Mouse (Mus musculus) testis, adult 2 months (tissue): ENCODE data around the gene Hdac8. TPM values are rescaled to one million over a fixed set of nuclear protein-coding genes. Genes with fewer than 3 reads are reported as not detected.
A peak's percentile ranks its signal among the peaks of the same experiment; 100 is the strongest.

ENCODE experiments used
- H3K27ac ChIP-seq: fragments of 200-500 bp; 2 replicates; pipeline ENCODE4 v1.5.1; 2012; ENCODE audit warnings: low read depth, low read length; ENCODE audit not compliant: control insufficient read depth, insufficient read depth
- H3K27me3 ChIP-seq: fragments of 200-500 bp; 2 replicates; pipeline ENCODE4 v1.6.1; 2012; ENCODE audit warnings: mild to moderate bottlenecking, low read length, moderate library complexity; ENCODE audit not compliant: control insufficient read depth, insufficient read depth
- H3K36me3 ChIP-seq: fragments of 200-500 bp; 2 replicates; pipeline ENCODE4 v1.6.1; 2012; ENCODE audit warnings: mild to moderate bottlenecking, low read length; ENCODE audit not compliant: control insufficient read depth, insufficient read depth
- H3K4me1 ChIP-seq: fragments of 200-500 bp; 2 replicates; pipeline ENCODE4 v1.6.1; 2012; ENCODE audit warnings: low read length; ENCODE audit not compliant: control insufficient read depth, insufficient read depth
- H3K4me3 ChIP-seq: fragments of 200-500 bp; 2 replicates; pipeline ENCODE4 v1.5.1; 2012; ENCODE audit warnings: low read depth, mild to moderate bottlenecking, low read length, moderate library complexity, mixed read lengths; ENCODE audit not compliant: control insufficient read depth
- CTCF ChIP-seq: fragments of 200-500 bp; IDR thresholded peaks from 2 replicates; pipeline ENCODE4 v1.5.1; 2012; ENCODE audit warnings: low read depth, mild to moderate bottlenecking, inconsistent platforms, low read length, moderate library complexity; ENCODE audit not compliant: control insufficient read depth, insufficient read depth, insufficient replicate concordance
- POLR2A ChIP-seq: fragments of 200-500 bp; IDR thresholded peaks from 2 replicates; pipeline ENCODE4 v1.6.1; 2012; ENCODE audit warnings: low read depth, mild to moderate bottlenecking, inconsistent platforms, low read length, moderate library complexity; ENCODE audit not compliant: control insufficient read depth
- polyA plus RNA-seq: library from polyadenylated mRNA; depleted of rRNA; stranded (reverse); fragments of >200 nt; gene quantifications from 2 replicates; pipeline ENCODE4 v1.2.3, GENCODE M21; 2012; rRNA removed

Hdac8 gene
- polyA plus RNA-seq, 1 experiment, result 0.89 TPM

GRCm38 (mm10) chrX:102250891-102251170 is 254.3 kb downstream of the Hdac8 start:
- Histone ChIP-seq H3K4me1 (peaks cover 7% of the 10 kb centered on the region), H3K4me3 (peak overlapping the region; percentile 54), H3K27me3 (no peaks in the 10 kb centered on the region), H3K36me3 (no peaks in the 10 kb centered on the region), H3K27ac (peak overlapping the region; percentile 82)
- TF ChIP-seq CTCF, result no peak
- TF ChIP-seq POLR2A, result no peak

DNA sequence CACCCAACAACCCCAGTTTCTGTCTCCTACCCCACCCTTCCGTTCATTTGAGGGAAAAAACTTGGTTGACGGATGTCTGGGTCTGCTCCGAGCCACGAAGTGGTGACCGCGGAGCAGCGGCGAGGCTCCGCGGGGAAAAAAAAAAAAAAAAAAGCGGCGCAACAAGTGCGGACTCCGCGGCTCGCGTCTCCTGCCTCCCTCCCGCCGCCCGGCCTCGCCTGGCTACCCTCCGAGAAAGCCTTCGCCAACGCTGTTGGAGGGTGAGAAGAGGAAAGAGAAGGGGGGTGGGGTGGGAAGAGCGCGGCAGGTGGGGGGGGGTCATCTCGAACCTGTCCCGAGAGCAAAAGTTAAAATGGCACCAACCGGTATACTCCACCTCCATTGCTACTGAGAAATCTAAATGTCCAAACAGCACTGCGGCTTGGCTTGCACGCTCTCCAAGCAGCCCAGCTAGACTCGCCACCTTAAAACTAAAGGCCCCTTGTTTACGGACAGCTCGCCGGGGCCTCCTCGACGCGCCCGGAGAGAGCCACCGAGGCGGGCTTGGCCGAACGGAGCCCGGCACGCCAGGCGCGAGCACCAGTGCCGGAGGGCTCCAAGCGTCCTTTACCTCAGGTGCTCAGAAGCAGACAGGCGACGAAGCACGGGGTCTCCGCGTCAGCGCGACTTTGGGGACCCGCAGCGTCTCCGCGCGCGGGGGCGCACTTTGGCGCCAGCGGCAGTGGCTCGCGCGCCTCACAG is 254.8 kb downstream of the Hdac8 start:
- TF ChIP-seq CTCF (no peak), POLR2A (no peak)
- Histone ChIP-seq H3K27me3 (no peaks in the 10 kb centered on the region), H3K27ac (peak overlapping the region; percentile 78)

DNA sequence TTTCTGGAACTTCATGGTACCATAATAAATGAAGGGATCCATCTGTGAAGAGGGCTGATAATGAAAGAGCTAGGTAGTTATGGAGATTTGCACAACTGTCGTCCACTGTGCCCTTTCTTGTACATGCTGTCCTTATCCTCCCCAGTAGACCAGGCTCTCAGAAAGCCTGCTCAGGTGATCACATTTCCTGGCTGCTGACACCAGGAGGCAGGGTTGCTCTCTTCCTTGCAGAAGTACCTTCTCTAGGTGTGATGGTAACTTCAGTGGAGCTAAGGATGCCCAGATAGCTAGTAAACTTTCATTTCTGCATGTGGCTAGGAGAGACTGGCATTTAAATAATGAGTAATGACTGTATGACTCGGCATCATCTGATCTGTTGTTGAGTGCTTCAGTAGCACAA is 260.8 kb downstream of the Hdac8 start:
- Histone ChIP-seq H3K27ac (peak overlapping the region; percentile 69; the same call in 1 of the 2 replicates), H3K4me1 (no peaks in the 10 kb centered on the region), H3K4me3 (no peak overlapping the region), H3K27me3 (no peaks in the 10 kb centered on the region), H3K36me3 (no peaks in the 10 kb centered on the region)
- TF ChIP-seq CTCF, result no peak
- TF ChIP-seq POLR2A, result no peak

More for the DNA sequence above, 254.8 kb downstream of the Hdac8 start:
- Histone ChIP-seq H3K4me3 (peak overlapping the region; percentile 54), H3K36me3 (no peaks in the 10 kb centered on the region), H3K4me1 (peaks cover 7% of the 10 kb centered on the region)

Other genes starting within 250 kb of the Hdac8 start
- gene Phka1, start 138.9 kb upstream of the Hdac8 start, polyA plus RNA-seq, result 2.5 and 3.4 TPM in 2 replicates
- 15.7 and 17.7 TPM in 2 replicates for gene Gm3880, start 181.6 kb upstream of the Hdac8 start, polyA plus RNA-seq
- gene Gm9112, start 202.3 kb upstream of the Hdac8 start, polyA plus RNA-seq, result 29.4 and 35.1 TPM in 2 replicates
- gene Dmrtc1b, start 202.5 kb upstream of the Hdac8 start, polyA plus RNA-seq, result 8.2 and 12.1 TPM in 2 replicates